Mouse (Mus musculus): ENCODE data around the gene Atp2a3. TPM values are rescaled to one million over a fixed set of nuclear protein-coding genes. Genes with fewer than 3 reads are reported as not detected.
A peak's percentile ranks its signal among the peaks of the same experiment; 100 is the strongest.

Atp2a3 gene
- polyA plus RNA-seq, 1 experiment, result 354 TPM

DNA sequence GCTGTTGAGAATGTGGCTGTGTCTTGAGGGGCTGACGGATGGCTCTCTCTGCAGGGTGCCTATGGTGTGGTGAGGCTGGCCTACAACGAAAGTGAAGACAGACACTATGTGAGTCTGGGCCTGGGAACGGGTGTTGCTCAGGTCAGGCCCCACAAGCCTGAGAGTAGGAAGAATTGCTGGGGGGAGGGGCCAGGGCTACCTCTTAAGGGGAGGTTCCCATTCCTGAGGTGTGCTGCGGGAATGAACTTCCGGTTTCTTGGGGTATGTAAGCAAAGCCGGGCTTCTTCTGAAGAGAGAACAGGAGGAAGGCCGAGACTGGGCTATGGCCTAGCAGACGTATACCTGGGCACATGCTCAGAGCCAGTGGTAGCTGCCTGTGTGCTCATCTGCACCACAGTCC lies 66.0 kb downstream of the Atp2a3 start:
- Histone ChIP-seq H3K4me1 (peaks cover 63% of the 10 kb centered on the region), H3K9me3 (no peaks in the 10 kb centered on the region), H3K36me3 (replicated peaks; ENCODE audit: low read length) (peaks cover 99% of the 10 kb centered on the region), H3K27me3 (replicated peaks) (no peaks in the 10 kb centered on the region), H3K4me3 (replicated peaks) (no peak overlapping the region)
- TF ChIP-seq GATA1 (IDR thresholded peaks at IDR 0.05; ENCODE audit: borderline replicate concordance, low read length) (no peak), FLI1 (IDR thresholded peaks at IDR 0.05; ENCODE audit: low read length) (no peak)

DNA sequence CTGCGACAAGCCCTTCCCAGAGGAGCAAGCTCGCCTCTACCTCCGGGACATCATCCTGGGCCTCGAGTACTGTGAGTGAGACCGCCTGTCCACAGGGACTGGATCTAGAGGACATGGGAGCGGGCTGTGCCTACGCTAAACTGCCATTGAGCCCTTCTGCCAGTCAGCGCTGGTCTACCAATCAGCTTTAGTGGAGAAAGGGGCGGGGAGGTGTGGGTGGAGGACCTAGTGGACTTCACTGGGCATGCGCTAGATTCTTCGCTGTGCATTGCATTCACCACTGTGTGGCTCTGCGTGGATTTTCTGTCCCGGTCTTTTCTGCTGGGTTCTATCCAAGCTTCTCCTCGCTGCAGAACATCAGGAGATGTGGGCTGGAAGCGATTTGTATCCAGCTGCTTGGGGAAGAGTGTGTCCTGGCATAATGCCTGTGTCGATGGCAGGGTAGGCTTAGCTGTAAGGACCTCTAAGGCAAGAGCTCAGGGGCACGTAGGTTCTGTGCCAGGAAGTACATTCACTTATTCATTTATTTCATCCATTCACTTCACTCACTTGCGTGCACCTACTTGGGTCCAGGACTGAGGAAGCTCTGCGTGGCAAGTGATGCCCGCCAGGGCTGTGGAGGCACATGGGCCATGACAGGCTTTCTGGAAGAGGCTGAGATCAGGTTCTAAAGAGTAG lies 70.0 kb downstream of the Atp2a3 start:
- no peaks in the 10 kb centered on the region for H3K9me3 ChIP-seq
- peaks cover 100% of the 10 kb centered on the region for H3K36me3 ChIP-seq (replicated peaks; ENCODE audit: low read length)
- TF ChIP-seq GATA1 (IDR thresholded peaks at IDR 0.05; ENCODE audit: borderline replicate concordance, low read length), result no peak

DNA sequence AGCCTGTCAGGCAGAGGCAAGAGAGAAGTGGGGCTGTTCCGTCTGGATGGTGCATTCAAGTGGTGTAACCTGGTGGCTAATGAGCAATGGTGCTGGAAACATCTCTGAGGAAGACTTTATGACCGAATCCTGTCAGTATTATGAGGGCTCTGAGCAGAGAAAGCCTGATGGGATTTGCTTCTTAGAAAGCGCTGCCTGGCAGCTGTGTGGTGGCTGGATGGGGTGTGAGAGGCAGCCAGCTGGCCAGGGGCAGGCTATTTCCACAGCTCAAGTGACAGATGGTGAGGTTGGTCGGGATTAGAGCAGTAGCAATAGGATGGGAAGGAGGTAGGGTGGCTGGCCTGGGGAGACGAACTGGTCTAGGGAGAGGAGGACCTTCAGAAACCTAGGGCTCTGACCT lies 70.6 kb downstream of the Atp2a3 start:
- no peak overlapping the region for H3K4me3 ChIP-seq (replicated peaks)
- H3K27me3 ChIP-seq (replicated peaks), result no peaks in the 10 kb centered on the region
- TF ChIP-seq FLI1 (IDR thresholded peaks at IDR 0.05; ENCODE audit: low read length), result no peak
- no peak for TF ChIP-seq GATA1 (IDR thresholded peaks at IDR 0.05; ENCODE audit: borderline replicate concordance, low read length)
- peaks cover 19% of the 10 kb centered on the region for H3K4me1 ChIP-seq
- peaks cover 100% of the 10 kb centered on the region for H3K36me3 ChIP-seq (replicated peaks; ENCODE audit: low read length)
- H3K9me3 ChIP-seq, result no peaks in the 10 kb centered on the region

More for the DNA sequence above, 70.0 kb downstream of the Atp2a3 start:
- Histone ChIP-seq H3K27me3 (replicated peaks) (no peaks in the 10 kb centered on the region), H3K4me3 (replicated peaks) (peak overlapping the region; percentile 85), H3K4me1 (peaks cover 23% of the 10 kb centered on the region)

DNA sequence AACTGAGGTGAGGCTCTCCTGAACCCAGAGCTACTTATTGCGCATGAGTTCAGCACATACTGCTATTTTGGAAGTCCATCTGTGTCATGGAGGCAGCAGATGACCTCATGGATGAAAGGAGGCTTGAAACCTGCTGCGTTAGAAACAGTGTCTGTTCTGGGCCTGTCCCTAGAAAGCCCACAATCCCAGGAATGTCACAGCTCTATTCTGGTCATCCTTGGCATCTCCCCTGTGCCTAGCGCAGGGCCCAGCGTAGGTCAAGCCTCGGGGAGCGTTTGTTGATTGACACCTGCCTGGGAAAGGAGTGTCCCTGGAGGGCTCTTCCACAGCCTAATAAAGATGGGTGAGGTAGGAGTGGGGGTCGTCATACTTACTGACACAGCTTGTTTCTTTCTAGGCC lies 75.1 kb downstream of the Atp2a3 start:
- Histone ChIP-seq H3K27me3 (replicated peaks) (no peaks in the 10 kb centered on the region), H3K36me3 (replicated peaks; ENCODE audit: low read length) (peaks cover 100% of the 10 kb centered on the region), H3K9me3 (no peaks in the 10 kb centered on the region), H3K4me3 (replicated peaks) (no peak overlapping the region), H3K4me1 (peaks cover 8% of the 10 kb centered on the region)
- TF ChIP-seq GATA1 (IDR thresholded peaks at IDR 0.05; ENCODE audit: borderline replicate concordance, low read length) (no peak), FLI1 (IDR thresholded peaks at IDR 0.05; ENCODE audit: low read length) (no peak)

DNA sequence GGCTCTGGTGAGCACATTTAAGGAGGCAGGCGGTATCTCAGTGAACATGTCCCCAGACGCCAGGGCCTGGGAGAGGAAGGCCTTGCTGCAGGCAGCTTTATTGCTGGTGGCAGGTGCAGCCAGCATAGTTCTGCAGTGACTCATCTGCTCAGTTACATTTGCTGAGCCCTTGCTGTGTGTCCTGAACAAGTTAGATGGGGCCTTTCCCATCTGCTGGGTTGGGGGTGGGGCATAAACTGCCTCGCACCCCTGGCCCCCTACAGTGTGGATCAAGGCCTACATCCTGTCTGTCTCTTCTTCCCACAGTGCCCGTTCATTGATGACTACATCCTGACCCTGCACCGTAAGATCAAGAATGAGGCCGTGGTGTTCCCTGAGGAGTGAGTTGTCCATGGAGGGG lies 75.9 kb downstream of the Atp2a3 start:
- Histone ChIP-seq H3K9me3 (no peaks in the 10 kb centered on the region), H3K36me3 (replicated peaks; ENCODE audit: low read length) (peaks cover 99% of the 10 kb centered on the region), H3K4me1 (peaks cover 3% of the 10 kb centered on the region; the same call in 1 of the 2 replicates), H3K4me3 (replicated peaks) (no peak overlapping the region), H3K27me3 (replicated peaks) (no peaks in the 10 kb centered on the region)
- TF ChIP-seq FLI1 (IDR thresholded peaks at IDR 0.05; ENCODE audit: low read length), result no peak
- TF ChIP-seq GATA1 (IDR thresholded peaks at IDR 0.05; ENCODE audit: borderline replicate concordance, low read length), result no peak

DNA sequence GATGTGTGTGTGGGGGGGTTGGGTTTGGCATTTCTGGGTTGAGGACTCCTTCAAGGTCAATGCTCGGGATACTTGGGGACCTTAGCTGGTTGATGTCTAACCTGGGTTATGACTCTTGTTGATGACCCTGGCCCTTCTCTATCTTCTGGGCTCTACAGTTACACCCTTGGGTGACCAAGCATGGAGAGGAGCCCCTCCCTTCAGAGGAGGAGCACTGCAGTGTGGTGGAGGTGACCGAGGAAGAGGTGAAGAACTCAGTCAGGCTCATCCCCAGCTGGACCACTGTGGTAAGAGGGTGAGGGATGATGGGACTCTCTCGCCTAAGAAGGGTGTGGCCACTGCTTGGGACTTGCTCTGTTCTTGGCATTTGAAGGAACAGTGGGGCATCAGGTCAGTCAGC lies 76.7 kb downstream of the Atp2a3 start:
- TF ChIP-seq FLI1 (IDR thresholded peaks at IDR 0.05; ENCODE audit: low read length), result no peak
- TF ChIP-seq GATA1 (IDR thresholded peaks at IDR 0.05; ENCODE audit: borderline replicate concordance, low read length), result no peak
- Histone ChIP-seq H3K9me3 (no peaks in the 10 kb centered on the region), H3K4me3 (replicated peaks) (no peak overlapping the region), H3K27me3 (replicated peaks) (no peaks in the 10 kb centered on the region), H3K36me3 (replicated peaks; ENCODE audit: low read length) (peaks cover 93% of the 10 kb centered on the region), H3K4me1 (peaks cover 3% of the 10 kb centered on the region; the same call in 1 of the 2 replicates)

DNA sequence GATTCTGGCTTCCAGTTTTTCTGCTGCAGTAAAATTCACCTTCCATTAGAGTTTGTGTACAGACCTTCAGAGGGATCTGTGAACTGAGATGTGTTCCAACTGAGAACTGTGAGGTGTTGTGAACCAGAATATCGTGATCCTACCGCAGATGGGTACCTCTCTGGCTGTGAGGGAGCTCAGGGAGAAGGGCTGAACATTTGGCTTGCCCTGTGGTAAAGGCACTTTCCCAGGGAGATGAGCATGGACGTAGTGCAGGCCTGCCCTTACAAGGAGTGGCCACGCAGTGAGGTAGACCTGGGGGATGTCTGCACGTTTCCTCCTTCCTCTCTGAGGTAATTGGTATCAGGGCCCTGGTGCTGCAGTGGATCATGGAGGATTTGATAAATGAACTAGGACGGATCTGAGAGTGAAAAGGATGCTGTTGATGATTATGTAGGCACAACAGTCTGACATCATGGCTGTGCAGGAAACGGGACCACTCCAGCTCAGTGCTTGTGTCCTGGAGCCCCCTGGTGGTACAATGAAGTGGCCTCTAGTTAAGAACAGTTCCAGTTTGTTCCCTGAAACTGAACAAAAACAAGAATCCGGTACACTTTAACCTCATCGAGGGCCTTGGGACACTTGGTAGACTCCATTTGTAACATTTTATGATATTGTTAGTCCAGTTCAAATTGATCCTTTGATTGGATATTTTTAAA lies 78.3 kb downstream of the Atp2a3 start:
- no peak overlapping the region for H3K4me3 ChIP-seq (replicated peaks)
- no peaks in the 10 kb centered on the region for H3K27me3 ChIP-seq (replicated peaks)
- H3K36me3 ChIP-seq (replicated peaks; ENCODE audit: low read length), result peaks cover 77% of the 10 kb centered on the region
- no peak for TF ChIP-seq FLI1 (IDR thresholded peaks at IDR 0.05; ENCODE audit: low read length)
- no peak for TF ChIP-seq GATA1 (IDR thresholded peaks at IDR 0.05; ENCODE audit: borderline replicate concordance, low read length)
- peaks cover 7% of the 10 kb centered on the region for H3K4me1 ChIP-seq
- no peaks in the 10 kb centered on the region for H3K9me3 ChIP-seq

Other genes starting within 250 kb of the Atp2a3 start
- 0.34 TPM in 1 of 2 replicates, not detected in the other for gene Cyb5d2, start 165.0 kb upstream of the Atp2a3 start, polyA plus RNA-seq (2012; ENCODE audit: insufficient read depth, low replicate concordance)
- gene Zzef1, start 164.9 kb upstream of the Atp2a3 start, polyA plus RNA-seq (2012; ENCODE audit: insufficient read depth, low replicate concordance), result 8.9 and 9.1 TPM in 2 replicates
- 400 TPM in 2 replicates for gene P2rx1, start 37.9 kb downstream of the Atp2a3 start, polyA plus RNA-seq (2012; ENCODE audit: insufficient read depth, low replicate concordance)
- gene Camkk1, start 57.8 kb downstream of the Atp2a3 start, polyA plus RNA-seq (2012; ENCODE audit: insufficient read depth, low replicate concordance), result 6.5 and 19.1 TPM in 2 replicates
- 1.7 TPM in 1 of 2 replicates, not detected in the other for gene Ncbp3, start 86.6 kb downstream of the Atp2a3 start, polyA plus RNA-seq (2012; ENCODE audit: insufficient read depth, low replicate concordance)
- gene Itgae, start 129.4 kb downstream of the Atp2a3 start, polyA plus RNA-seq (2012; ENCODE audit: insufficient read depth, low replicate concordance), result 0.31 TPM in 1 of 2 replicates, not detected in the other
- 4.4 and 12.6 TPM in 2 replicates for gene Haspin, start 177.1 kb downstream of the Atp2a3 start, polyA plus RNA-seq (2012; ENCODE audit: insufficient read depth, low replicate concordance)
- gene P2rx5, start 199.3 kb downstream of the Atp2a3 start, polyA plus RNA-seq (2012; ENCODE audit: insufficient read depth, low replicate concordance), result 0.55 TPM in 1 of 2 replicates, not detected in the other
- gene Emc6, start 215.9 kb downstream of the Atp2a3 start, polyA plus RNA-seq (2012; ENCODE audit: insufficient read depth, low replicate concordance), result 170 and 286 TPM in 2 replicates
- 19.3 and 28.8 TPM in 2 replicates for gene Tax1bp3, start 215.9 kb downstream of the Atp2a3 start, polyA plus RNA-seq (2012; ENCODE audit: insufficient read depth, low replicate concordance)
- gene Ctns, start 237.9 kb downstream of the Atp2a3 start, polyA plus RNA-seq (2012; ENCODE audit: insufficient read depth, low replicate concordance), result 1.3 and 4.1 TPM in 2 replicates
- 0.53 and 1.2 TPM in 2 replicates for gene Shpk, start 238.3 kb downstream of the Atp2a3 start, polyA plus RNA-seq (2012; ENCODE audit: insufficient read depth, low replicate concordance)